Mouse (Mus musculus): ENCODE measurements at regions not wholly inside any gene's neighbourhood (a gene's known extent, or its start where the extent isn't known, plus 50 kb on each side); places are given as distances from the start of the nearest gene placed in this dataset.
A peak's percentile ranks its signal among the peaks of the same experiment; 100 is the strongest.

GRCm38 (mm10) chr16:29931746-29932351, 132.3 kb upstream of the Hes1 start:
- Histone ChIP-seq H3K9ac (ENCODE audit: low read depth, low read length) (no peak overlapping the region), H3K27me3 (ENCODE audit: control insufficient read depth, insufficient read depth, low read length) (no peaks in the 10 kb centered on the region), H3K36me3 (ENCODE audit: control insufficient read depth, insufficient read depth, low read length) (no peaks in the 10 kb centered on the region), H3K4me2 (no peak overlapping the region), H3K4me1 (ENCODE audit: control insufficient read depth, insufficient read depth, low read length) (peaks cover 16% of the 10 kb centered on the region), H3K9me3 (replicated peaks; ENCODE audit: control insufficient read depth, low read length) (no peaks in the 10 kb centered on the region), H3K4me3 (ENCODE audit: low read depth, low read length) (no peak overlapping the region), H3K27ac (ENCODE audit: low read depth, low read length) (no peak overlapping the region)
- no peak for ATAC-seq (replicated peaks; ENCODE audit: insufficient number of reproducible peaks, low FRiP score, low TSS enrichment)
- 68% methylated on average over 10 of the region's 10 CpGs for WGBS (ENCODE audit: insufficient replicate concordance)

GRCm38 (mm10) chr16:29934649-29935048, 129.5 kb upstream of the Hes1 start:
- Histone ChIP-seq H3K9me3 (replicated peaks; ENCODE audit: control insufficient read depth, low read length) (no peaks in the 10 kb centered on the region), H3K36me3 (ENCODE audit: control insufficient read depth, insufficient read depth, low read length) (no peaks in the 10 kb centered on the region), H3K27me3 (ENCODE audit: control insufficient read depth, insufficient read depth, low read length) (no peaks in the 10 kb centered on the region), H3K27ac (ENCODE audit: low read depth, low read length) (no peak overlapping the region; the same call in 1 of the 2 replicates), H3K4me3 (ENCODE audit: low read depth, low read length) (no peak overlapping the region), H3K4me1 (ENCODE audit: control insufficient read depth, insufficient read depth, low read length) (peaks cover 17% of the 10 kb centered on the region), H3K4me2 (no peak overlapping the region), H3K9ac (ENCODE audit: low read depth, low read length) (no peak overlapping the region)
- WGBS (ENCODE audit: insufficient replicate concordance) = 33% methylated on average over 1 of the region's 1 CpGs
- no peak for ATAC-seq (replicated peaks; ENCODE audit: insufficient number of reproducible peaks, low FRiP score, low TSS enrichment)

- H3K9me3 ChIP-seq (replicated peaks; ENCODE audit: control insufficient read depth, low read length) = no peaks in the 10 kb centered on the region
- no peak overlapping the region for H3K4me2 ChIP-seq
- no peak overlapping the region for H3K27ac ChIP-seq (ENCODE audit: low read depth, low read length)
- H3K27me3 ChIP-seq (ENCODE audit: control insufficient read depth, insufficient read depth, low read length) = no peaks in the 10 kb centered on the region
- WGBS (ENCODE audit: insufficient replicate concordance) = 90% methylated on average over 9 of the region's 9 CpGs
- H3K9ac ChIP-seq (ENCODE audit: low read depth, low read length) = no peak overlapping the region
- H3K36me3 ChIP-seq (ENCODE audit: control insufficient read depth, insufficient read depth, low read length) = no peaks in the 10 kb centered on the region
- H3K4me1 ChIP-seq (ENCODE audit: control insufficient read depth, insufficient read depth, low read length) = peaks cover 27% of the 10 kb centered on the region
- H3K4me3 ChIP-seq (ENCODE audit: low read depth, low read length) = no peak overlapping the region
- ATAC-seq (replicated peaks; ENCODE audit: insufficient number of reproducible peaks, low FRiP score, low TSS enrichment) = no peak
These were observed 125.5 kb upstream of the Hes1 start for GRCm38 (mm10) chr16:29938700-29939099.

GRCm38 (mm10) chr16:29939331-29939850, 124.8 kb upstream of the Hes1 start:
- no peak overlapping the region for H3K27ac ChIP-seq (ENCODE audit: low read depth, low read length)

GRCm38 (mm10) chr16:29939869-29940707, 124.1 kb upstream of the Hes1 start:
- Histone ChIP-seq H3K4me1 (ENCODE audit: control insufficient read depth, insufficient read depth, low read length) (peaks cover 21% of the 10 kb centered on the region), H3K27me3 (ENCODE audit: control insufficient read depth, insufficient read depth, low read length) (no peaks in the 10 kb centered on the region), H3K4me2 (no peak overlapping the region), H3K27ac (ENCODE audit: low read depth, low read length) (no peak overlapping the region), H3K36me3 (ENCODE audit: control insufficient read depth, insufficient read depth, low read length) (no peaks in the 10 kb centered on the region), H3K4me3 (ENCODE audit: low read depth, low read length) (no peak overlapping the region), H3K9me3 (replicated peaks; ENCODE audit: control insufficient read depth, low read length) (no peaks in the 10 kb centered on the region), H3K9ac (ENCODE audit: low read depth, low read length) (no peak overlapping the region)
- 56% methylated on average over 12 of the region's 12 CpGs for WGBS (ENCODE audit: insufficient replicate concordance)
- no peak; the same call in 1 of the 2 replicates for ATAC-seq (replicated peaks; ENCODE audit: insufficient number of reproducible peaks, low FRiP score, low TSS enrichment)

More at GRCm38 (mm10) chr16:29939331-29939850, 124.8 kb upstream of the Hes1 start:
- WGBS (ENCODE audit: insufficient replicate concordance) = 78% methylated on average over 8 of the region's 8 CpGs
- H3K9ac ChIP-seq (ENCODE audit: low read depth, low read length) = no peak overlapping the region
- no peak overlapping the region for H3K4me2 ChIP-seq
- H3K4me1 ChIP-seq (ENCODE audit: control insufficient read depth, insufficient read depth, low read length) = peaks cover 22% of the 10 kb centered on the region
- ATAC-seq (replicated peaks; ENCODE audit: insufficient number of reproducible peaks, low FRiP score, low TSS enrichment) = no peak
- no peaks in the 10 kb centered on the region for H3K9me3 ChIP-seq (replicated peaks; ENCODE audit: control insufficient read depth, low read length)
- H3K4me3 ChIP-seq (ENCODE audit: low read depth, low read length) = no peak overlapping the region
- no peaks in the 10 kb centered on the region for H3K36me3 ChIP-seq (ENCODE audit: control insufficient read depth, insufficient read depth, low read length)
- no peaks in the 10 kb centered on the region for H3K27me3 ChIP-seq (ENCODE audit: control insufficient read depth, insufficient read depth, low read length)

GRCm38 (mm10) chr16:29942111-29942510, 122.1 kb upstream of the Hes1 start:
- Histone ChIP-seq H3K27ac (ENCODE audit: low read depth, low read length) (no peak overlapping the region), H3K9ac (ENCODE audit: low read depth, low read length) (no peak overlapping the region), H3K36me3 (ENCODE audit: control insufficient read depth, insufficient read depth, low read length) (no peaks in the 10 kb centered on the region), H3K4me1 (ENCODE audit: control insufficient read depth, insufficient read depth, low read length) (peaks cover 28% of the 10 kb centered on the region), H3K27me3 (ENCODE audit: control insufficient read depth, insufficient read depth, low read length) (no peaks in the 10 kb centered on the region), H3K4me3 (ENCODE audit: low read depth, low read length) (no peak overlapping the region), H3K4me2 (no peak overlapping the region), H3K9me3 (replicated peaks; ENCODE audit: control insufficient read depth, low read length) (no peaks in the 10 kb centered on the region)
- WGBS (ENCODE audit: insufficient replicate concordance) = 61% methylated on average over 7 of the region's 7 CpGs
- no peak for ATAC-seq (replicated peaks; ENCODE audit: insufficient number of reproducible peaks, low FRiP score, low TSS enrichment)

- ATAC-seq (replicated peaks; ENCODE audit: insufficient number of reproducible peaks, low FRiP score, low TSS enrichment) = no peak
- no peaks in the 10 kb centered on the region for H3K36me3 ChIP-seq (ENCODE audit: control insufficient read depth, insufficient read depth, low read length)
- no peak overlapping the region for H3K4me2 ChIP-seq
- no peaks in the 10 kb centered on the region for H3K27me3 ChIP-seq (ENCODE audit: control insufficient read depth, insufficient read depth, low read length)
- H3K9me3 ChIP-seq (replicated peaks; ENCODE audit: control insufficient read depth, low read length) = no peaks in the 10 kb centered on the region
- H3K9ac ChIP-seq (ENCODE audit: low read depth, low read length) = no peak overlapping the region
- H3K27ac ChIP-seq (ENCODE audit: low read depth, low read length) = no peak overlapping the region
- H3K4me3 ChIP-seq (ENCODE audit: low read depth, low read length) = no peak overlapping the region
- 78% methylated on average over 10 of the region's 10 CpGs for WGBS (ENCODE audit: insufficient replicate concordance)
- H3K4me1 ChIP-seq (ENCODE audit: control insufficient read depth, insufficient read depth, low read length) = peaks cover 29% of the 10 kb centered on the region
These were observed 120.0 kb upstream of the Hes1 start for GRCm38 (mm10) chr16:29943963-29944860.

- no peak for ATAC-seq (replicated peaks; ENCODE audit: insufficient number of reproducible peaks, low FRiP score, low TSS enrichment)
- 77% methylated on average over 5 of the region's 5 CpGs for WGBS (ENCODE audit: insufficient replicate concordance)
- H3K9me3 ChIP-seq (replicated peaks; ENCODE audit: control insufficient read depth, low read length) = no peaks in the 10 kb centered on the region
- H3K9ac ChIP-seq (ENCODE audit: low read depth, low read length) = no peak overlapping the region
- H3K36me3 ChIP-seq (ENCODE audit: control insufficient read depth, insufficient read depth, low read length) = no peaks in the 10 kb centered on the region
- H3K4me3 ChIP-seq (ENCODE audit: low read depth, low read length) = no peak overlapping the region
- peak overlapping the region; percentile 86 for H3K27ac ChIP-seq (ENCODE audit: low read depth, low read length)
- H3K4me2 ChIP-seq = peak overlapping the region; percentile 69; the same call in 1 of the 2 replicates
- peaks cover 25% of the 10 kb centered on the region for H3K4me1 ChIP-seq (ENCODE audit: control insufficient read depth, insufficient read depth, low read length)
- H3K27me3 ChIP-seq (ENCODE audit: control insufficient read depth, insufficient read depth, low read length) = no peaks in the 10 kb centered on the region
These were observed 119.2 kb upstream of the Hes1 start for GRCm38 (mm10) chr16:29944966-29945365.
